ENCODE assay signal across 31 mouse cellular contexts in the genomic region with DNA sequence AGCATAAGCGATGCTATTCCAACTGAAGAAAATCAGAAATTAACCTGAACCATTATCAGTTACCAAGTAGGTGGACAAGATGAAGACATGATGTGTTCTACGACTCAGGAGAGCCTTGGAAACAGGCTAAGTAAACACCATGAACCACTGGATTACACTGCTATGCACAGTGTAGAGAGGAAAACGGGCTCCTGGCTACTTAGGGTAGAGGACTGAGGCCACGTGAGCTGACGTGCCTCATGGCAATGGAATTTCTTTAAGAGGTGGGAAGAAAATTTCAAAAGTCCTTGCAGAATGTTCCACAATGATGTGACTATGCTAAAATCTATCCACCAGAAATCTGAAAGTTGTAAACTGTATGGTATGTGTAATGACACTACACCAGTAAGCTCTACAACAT. TPM values are rescaled to one million over a fixed set of nuclear protein-coding genes. Genes with fewer than 3 reads are reported as not detected.
DNase-seq lines count a peak whose midpoint lies in the region; ATAC-seq and TF ChIP-seq lines count a peak whose summit lies in the region.
"Had no signal": no experiment of that assay in that cellular context is flagged by ENCODE, and none has a peak within 500 bp of the region (broad histone marks: within the 10 kb centered on the region; RNA-seq: fewer than 3 reads in every experiment).

No protein-coding gene starts in this region.

- H3K9ac ChIP-seq in lung, embryonic 14.5 days = no peak overlapping the region
- no peak overlapping the region for H3K9ac ChIP-seq in lung, postnatal 0 days (replicated peaks; ENCODE audit: low read depth)
- no peak overlapping the region for H3K9ac ChIP-seq in midbrain, embryonic 11.5 days (ENCODE audit: low read length)
- H3K9ac ChIP-seq: embryonic facial prominence, embryonic 13.5 days; embryonic facial prominence, embryonic 15.5 days; forebrain, embryonic 12.5 days had no signal

- 66% methylated on average over 5 of the region's 5 CpGs for WGBS in lung, embryonic 14.5 days
- WGBS in lung, adult 2 months = 77% methylated on average over 5 of the region's 5 CpGs
- whole genome bisulfite sequencing in lung, postnatal 0 days = 67% methylated on average over 5 of the region's 5 CpGs
- 88% methylated on average over 5 of the region's 5 CpGs for WGBS in midbrain, embryonic 11.5 days
- 90% methylated on average over 5 of the region's 5 CpGs for WGBS in midbrain, embryonic 10.5 days
- 93% methylated on average over 5 of the region's 5 CpGs for WGBS in embryonic facial prominence, embryonic 10.5 days

- no peak for TF ChIP-seq POLR2A in lung, adult 2 months (IDR thresholded peaks at IDR 0.05; ENCODE audit: borderline replicate concordance, extremely low read depth, low read depth, low read length)

- TF ChIP-seq EP300 in lung, postnatal 0 days (IDR thresholded peaks at IDR 0.05) = 0 out of 2 replicates have a peak, but pooled peaks have one; percentile 54

- no peak overlapping the region for H3K4me3 ChIP-seq in lung, embryonic 14.5 days (ENCODE audit: low read depth, low read length)
- H3K4me3 ChIP-seq in lung, adult 2 months (replicated peaks; ENCODE audit: extremely low read depth, low read depth, low read length) = no peak overlapping the region
- no peak overlapping the region for H3K4me3 ChIP-seq in lung, postnatal 0 days (ENCODE audit: low read depth, low read length)
- no peak overlapping the region for H3K4me3 ChIP-seq in midbrain, embryonic 11.5 days (ENCODE audit: low read depth, low read length)
- H3K4me3 ChIP-seq in midbrain, embryonic 10.5 days = no peak overlapping the region
- no peak overlapping the region for H3K4me3 ChIP-seq in embryonic facial prominence, embryonic 10.5 days
- H3K4me3 ChIP-seq: embryonic facial prominence, embryonic 13.5 days; embryonic facial prominence, embryonic 15.5 days; erythroblast, embryonic 14.5 days; forebrain, embryonic 10.5 days; forebrain, embryonic 12.5 days had no signal

- no peaks in the 10 kb centered on the region for H3K9me3 ChIP-seq in lung, embryonic 14.5 days (ENCODE audit: low read depth, low read length)
- no peaks in the 10 kb centered on the region for H3K9me3 ChIP-seq in lung, postnatal 0 days (ENCODE audit: low read length)
- no peaks in the 10 kb centered on the region for H3K9me3 ChIP-seq in midbrain, embryonic 11.5 days (ENCODE audit: control insufficient read depth, low read length)
- H3K9me3 ChIP-seq in midbrain, embryonic 10.5 days (replicated peaks) = no peaks in the 10 kb centered on the region
- no peaks in the 10 kb centered on the region for H3K9me3 ChIP-seq in embryonic facial prominence, embryonic 10.5 days
- H3K9me3 ChIP-seq: embryonic facial prominence, embryonic 13.5 days; embryonic facial prominence, embryonic 15.5 days; forebrain, embryonic 10.5 days; forebrain, embryonic 12.5 days; G1E had no signal

- H3K27ac ChIP-seq in lung, embryonic 14.5 days (ENCODE audit: low read depth) = no peak overlapping the region
- no peak overlapping the region for H3K27ac ChIP-seq in lung, postnatal 0 days (ENCODE audit: low read length)
- H3K27ac ChIP-seq in midbrain, embryonic 11.5 days (ENCODE audit: low read depth, low read length) = no peak overlapping the region
- H3K27ac ChIP-seq in midbrain, embryonic 10.5 days (replicated peaks) = no peak overlapping the region
- H3K27ac ChIP-seq in embryonic facial prominence, embryonic 10.5 days (replicated peaks) = no peak overlapping the region
- H3K27ac ChIP-seq: embryonic facial prominence, embryonic 13.5 days; embryonic facial prominence, embryonic 15.5 days; forebrain, embryonic 10.5 days; forebrain, embryonic 12.5 days had no signal

- no peak for TF ChIP-seq CTCF in lung, embryonic 14.5 days (IDR thresholded peaks at IDR 0.05; ENCODE audit: low read depth)
- no peak for TF ChIP-seq CTCF in lung, adult 2 months (IDR thresholded peaks at IDR 0.05; ENCODE audit: insufficient read depth, low read length)
- TF ChIP-seq CTCF in lung, postnatal 0 days (IDR thresholded peaks at IDR 0.05) = no peak

- peaks cover 3% of the 10 kb centered on the region; the same call in 1 of the 2 replicates for H3K36me3 ChIP-seq in lung, embryonic 14.5 days (ENCODE audit: insufficient read depth)
- H3K36me3 ChIP-seq in lung, postnatal 0 days (ENCODE audit: insufficient read depth, low read length) = no peaks in the 10 kb centered on the region
- no peaks in the 10 kb centered on the region for H3K36me3 ChIP-seq in midbrain, embryonic 11.5 days (ENCODE audit: control insufficient read depth, insufficient read depth, low read length)
- H3K36me3 ChIP-seq in midbrain, embryonic 10.5 days = peaks cover 9% of the 10 kb centered on the region; the same call in 1 of the 2 replicates
- H3K36me3 ChIP-seq in embryonic facial prominence, embryonic 10.5 days (replicated peaks) = peaks cover 13% of the 10 kb centered on the region

- H3K27me3 ChIP-seq in lung, embryonic 14.5 days (ENCODE audit: insufficient read depth, low read length) = no peaks in the 10 kb centered on the region
- H3K27me3 ChIP-seq in lung, postnatal 0 days (replicated peaks; ENCODE audit: insufficient read depth, low read length) = no peaks in the 10 kb centered on the region
- H3K27me3 ChIP-seq in midbrain, embryonic 11.5 days (ENCODE audit: control insufficient read depth, insufficient read depth, low read length) = no peaks in the 10 kb centered on the region
- H3K27me3 ChIP-seq in midbrain, embryonic 10.5 days (ENCODE audit: low read depth, poor library complexity, severe bottlenecking) = no peaks in the 10 kb centered on the region
- no peaks in the 10 kb centered on the region for H3K27me3 ChIP-seq in embryonic facial prominence, embryonic 10.5 days (replicated peaks; ENCODE audit: low read depth, poor library complexity, severe bottlenecking)
- H3K27me3 ChIP-seq: CH12.LX; embryonic facial prominence, embryonic 13.5 days; embryonic facial prominence, embryonic 15.5 days; forebrain, embryonic 12.5 days; Patski had no signal

- no peak for DNase-seq in lung, embryonic 14.5 days
- no peak for DNase-seq in lung, adult 2 months
- DNase-seq in lung, postnatal 0 days (ENCODE audit: low spot score) = peak; percentile 69
- DNase-seq in lung, postnatal 10 days = no peak
- DNase-seq in midbrain, embryonic 11.5 days (ENCODE audit: low spot score, missing footprints) = peak; percentile 44
- no peak for DNase-seq in midbrain, embryonic 10.5 days (ENCODE audit: low spot score)
- peak; percentile 20 for DNase-seq in lung, postnatal 36 days
- DNase-seq in embryonic facial prominence, embryonic 10.5 days (ENCODE audit: low spot score) = no peak
- DNase-seq: adrenal gland, adult 8-10 months; adrenal gland, postnatal 14 days; adrenal gland, postnatal 36 days; B cell, adult 2 months; cerebellum, adult 11-12 months; cerebellum, adult 2 months; cerebellum, adult 9-10 months; cerebellum, postnatal 10 days; cerebellum, postnatal 25 days had no signal

- H3K4me2 ChIP-seq in lung, embryonic 14.5 days = no peak overlapping the region
- H3K4me2 ChIP-seq in lung, postnatal 0 days (replicated peaks; ENCODE audit: low read depth, low read length) = no peak overlapping the region
- no peak overlapping the region for H3K4me2 ChIP-seq in midbrain, embryonic 11.5 days
- H3K4me2 ChIP-seq: embryonic facial prominence, embryonic 13.5 days; embryonic facial prominence, embryonic 15.5 days; forebrain, embryonic 12.5 days had no signal

- H3K4me1 ChIP-seq in lung, embryonic 14.5 days (ENCODE audit: insufficient read depth) = peaks cover 3% of the 10 kb centered on the region; the same call in 1 of the 2 replicates
- no peaks in the 10 kb centered on the region for H3K4me1 ChIP-seq in lung, adult 2 months (ENCODE audit: control insufficient read depth, insufficient read depth, low read length)
- H3K4me1 ChIP-seq in lung, postnatal 0 days (ENCODE audit: insufficient read depth, low read depth, low read length) = no peaks in the 10 kb centered on the region
- H3K4me1 ChIP-seq in midbrain, embryonic 11.5 days (ENCODE audit: control insufficient read depth, insufficient read depth, low read length) = no peaks in the 10 kb centered on the region
- peaks cover 8% of the 10 kb centered on the region; the same call in 1 of the 2 replicates for H3K4me1 ChIP-seq in midbrain, embryonic 10.5 days
- H3K4me1 ChIP-seq in embryonic facial prominence, embryonic 10.5 days = peaks cover 14% of the 10 kb centered on the region
- H3K4me1 ChIP-seq: embryonic facial prominence, embryonic 15.5 days had no signal

- ATAC-seq in lung, embryonic 14.5 days (ENCODE audit: insufficient read depth) = 0 out of 2 replicates have a peak, but pooled peaks have one; percentile 29
- peak; percentile 93 for ATAC-seq in lung, postnatal 0 days
- ATAC-seq in midbrain, embryonic 11.5 days (ENCODE audit: low FRiP score) = no peak
- ATAC-seq: activated CD4-positive, CD25-positive, alpha-beta regulatory T cell, adult 4 months; CD4-positive, CD25-positive, alpha-beta regulatory T cell, adult 4 months; forebrain, embryonic 14.5 days; forebrain, embryonic 16.5 days; Patski had no signal

RNA-seq across cellular contexts. Expression of a gene that starts 40.4 kb away (rescaled TPM):
- polyA plus RNA-seq in lung, embryonic 14.5 days (2014; fragmentation: Nextera tagmentation; extraction: Ambion mirVana) = 34.1 and 34.7 TPM in 2 replicates
- polyA plus RNA-seq in lung, adult 2 months (2012; rRNA removed) = 27.3 and 51.1 TPM in 2 replicates
- polyA plus RNA-seq in lung, postnatal 0 days (2015; fragmentation: Nextera tagmentation; extraction: Ambion mirVana) = 27.3 and 29.0 TPM in 2 replicates
- 37.3 and 38.2 TPM in 2 replicates for polyA plus RNA-seq in midbrain, embryonic 11.5 days (2014; fragmentation: Nextera tagmentation; extraction: Ambion mirVana)
- 24.0 and 27.7 TPM in 2 replicates for polyA plus RNA-seq in midbrain, embryonic 10.5 days (2016; fragmentation: Nextera tagmentation; extraction: Ambion mirVana)
- 24.2 and 24.6 TPM in 2 replicates for polyA plus RNA-seq in embryonic facial prominence, embryonic 10.5 days (2016; fragmentation: Nextera tagmentation; extraction: Ambion mirVana)

RNA-seq across cellular contexts. Expression of a gene that starts 41.0 kb away (rescaled TPM):
- not detected in 2 replicates for polyA plus RNA-seq in lung, embryonic 14.5 days (2014; fragmentation: Nextera tagmentation; extraction: Ambion mirVana)
- polyA plus RNA-seq in lung, adult 2 months (2012; rRNA removed) = not detected in 2 replicates
- not detected in 2 replicates for polyA plus RNA-seq in lung, postnatal 0 days (2015; fragmentation: Nextera tagmentation; extraction: Ambion mirVana)
- not detected in 2 replicates for polyA plus RNA-seq in midbrain, embryonic 11.5 days (2014; fragmentation: Nextera tagmentation; extraction: Ambion mirVana)
- polyA plus RNA-seq in midbrain, embryonic 10.5 days (2016; fragmentation: Nextera tagmentation; extraction: Ambion mirVana) = not detected in 2 replicates
- not detected in 2 replicates for polyA plus RNA-seq in embryonic facial prominence, embryonic 10.5 days (2016; fragmentation: Nextera tagmentation; extraction: Ambion mirVana)
- polyA plus RNA-seq: activated CD4-positive, CD25-positive, alpha-beta regulatory T cell, adult 4 months; cerebellum, adult 2 months; cortical plate, adult 2 months; embryonic facial prominence, embryonic 11.5 days; embryonic facial prominence, embryonic 13.5 days; embryonic facial prominence, embryonic 15.5 days; erythroblast, embryonic 14.5 days; forebrain, embryonic 10.5 days; forebrain, embryonic 12.5 days; forebrain, embryonic 14.5 days; forebrain, embryonic 16.5 days; G1E; Patski had no signal

Comparison
In these comparisons a context has a peak if more than half of its experiments do, and no peak if none do; other contexts are left out.
1. DNase-seq: peak in lung, postnatal 0 days (single experiment), midbrain, embryonic 11.5 days (single experiment) and lung, postnatal 36 days (single experiment); none in lung, embryonic 14.5 days (single experiment), lung, adult 2 months (single experiment), lung, postnatal 10 days (single experiment), midbrain, embryonic 10.5 days (single experiment) and embryonic facial prominence, embryonic 10.5 days (single experiment).